Mouse (Mus musculus): Measurements from ENCODE around the gene Tmem104. TPM values are rescaled to one million over a fixed set of nuclear protein-coding genes. Genes with fewer than 3 reads are reported as not detected.

Tmem104 gene
- polyA plus RNA-seq, 1 experiment: 21.6 TPM

DNA sequence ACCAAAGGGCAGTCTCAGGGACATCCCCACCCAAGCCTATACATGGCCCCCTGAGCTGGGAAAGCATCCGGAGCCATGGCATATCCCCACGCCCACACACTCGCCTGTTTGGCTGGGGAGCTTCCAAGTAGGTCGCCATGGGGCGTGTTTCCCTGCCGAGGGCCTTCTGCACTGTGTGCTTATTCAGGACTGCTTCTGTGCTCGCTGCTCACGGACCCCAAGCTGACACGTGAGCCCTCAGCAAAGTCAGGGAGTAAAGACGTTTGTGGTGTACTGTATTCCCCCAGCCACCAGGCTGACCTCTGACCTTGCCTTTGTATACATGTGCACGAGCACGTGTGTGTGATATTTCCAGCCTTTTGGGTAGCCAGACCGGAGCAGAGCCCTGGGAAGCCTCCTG lies 24.8 kb downstream of the Tmem104 start:
- no peaks in the 10 kb centered on the region for H3K4me1 ChIP-seq (ENCODE audit: control insufficient read depth, insufficient read depth, low read length)
- 62% methylated on average over 13 of the region's 13 CpGs for WGBS
- TF ChIP-seq POLR2A (IDR thresholded peaks at IDR 0.05; ENCODE audit: borderline replicate concordance, extremely low read depth, low read depth, low read length) (no peak), CTCF (IDR thresholded peaks at IDR 0.05; ENCODE audit: insufficient read depth, low read length) (no peak)
- DNase-seq: no peak
- H3K4me3 ChIP-seq (replicated peaks; ENCODE audit: extremely low read depth, low read depth, low read length): no peak overlapping the region

GRCm38 (mm10) chr11:115215123-115215522 lies 27.8 kb downstream of the Tmem104 start:
- WGBS: 72% methylated on average over 5 of the region's 5 CpGs
- TF ChIP-seq CTCF (IDR thresholded peaks at IDR 0.05; ENCODE audit: insufficient read depth, low read length): no peak
- TF ChIP-seq POLR2A (IDR thresholded peaks at IDR 0.05; ENCODE audit: borderline replicate concordance, extremely low read depth, low read depth, low read length): no peak
- Histone ChIP-seq H3K4me1 (ENCODE audit: control insufficient read depth, insufficient read depth, low read length) (peaks cover 16% of the 10 kb centered on the region), H3K4me3 (replicated peaks; ENCODE audit: extremely low read depth, low read depth, low read length) (no peak overlapping the region)
- no peak for DNase-seq

GRCm38 (mm10) chr11:115217439-115218410 lies 30.4 kb downstream of the Tmem104 start:
- WGBS: 75% methylated on average over 18 of the region's 18 CpGs
- Histone ChIP-seq H3K4me3 (replicated peaks; ENCODE audit: extremely low read depth, low read depth, low read length) (no peak overlapping the region), H3K4me1 (ENCODE audit: control insufficient read depth, insufficient read depth, low read length) (peaks cover 19% of the 10 kb centered on the region)
- TF ChIP-seq POLR2A (IDR thresholded peaks at IDR 0.05; ENCODE audit: borderline replicate concordance, extremely low read depth, low read depth, low read length): no peak
- no peak for TF ChIP-seq CTCF (IDR thresholded peaks at IDR 0.05; ENCODE audit: insufficient read depth, low read length)
- DNase-seq: peak; percentile 34

GRCm38 (mm10) chr11:115219263-115219662 lies 32.0 kb downstream of the Tmem104 start:
- TF ChIP-seq CTCF (IDR thresholded peaks at IDR 0.05; ENCODE audit: insufficient read depth, low read length): no peak
- TF ChIP-seq POLR2A (IDR thresholded peaks at IDR 0.05; ENCODE audit: borderline replicate concordance, extremely low read depth, low read depth, low read length): peak; percentile 35; the same call in 1 of the 2 replicates
- DNase-seq: peak; percentile 59
- no peak overlapping the region for H3K4me3 ChIP-seq (replicated peaks; ENCODE audit: extremely low read depth, low read depth, low read length)
- 24% methylated on average over 9 of the region's 9 CpGs for WGBS
- peaks cover 31% of the 10 kb centered on the region for H3K4me1 ChIP-seq (ENCODE audit: control insufficient read depth, insufficient read depth, low read length)

DNA sequence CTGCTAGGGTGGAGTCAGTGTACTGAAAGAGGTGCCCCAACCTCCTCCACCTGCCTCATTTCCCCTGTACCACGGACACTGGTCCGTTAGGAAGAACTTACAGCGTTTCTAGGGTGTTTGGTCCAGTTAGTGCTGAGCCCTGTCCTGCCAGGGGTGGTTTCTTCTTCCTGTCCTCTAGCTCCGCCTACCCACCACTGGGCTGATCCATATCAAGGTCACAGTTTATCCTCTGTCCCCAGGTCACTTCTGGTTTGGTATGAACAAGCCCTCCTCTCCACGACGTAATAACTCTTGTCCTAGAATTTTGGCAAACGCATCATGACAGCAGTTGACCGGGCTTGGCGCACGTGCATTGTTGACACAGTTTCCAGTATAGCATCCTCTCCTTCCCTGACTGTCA lies 32.4 kb downstream of the Tmem104 start:
- 48% methylated on average over 10 of the region's 10 CpGs for WGBS
- DNase-seq: peak; percentile 15
- H3K4me1 ChIP-seq (ENCODE audit: control insufficient read depth, insufficient read depth, low read length): peaks cover 32% of the 10 kb centered on the region
- TF ChIP-seq CTCF (IDR thresholded peaks at IDR 0.05; ENCODE audit: insufficient read depth, low read length): no peak
- TF ChIP-seq POLR2A (IDR thresholded peaks at IDR 0.05; ENCODE audit: borderline replicate concordance, extremely low read depth, low read depth, low read length): no peak
- H3K4me3 ChIP-seq (replicated peaks; ENCODE audit: extremely low read depth, low read depth, low read length): no peak overlapping the region

DNA sequence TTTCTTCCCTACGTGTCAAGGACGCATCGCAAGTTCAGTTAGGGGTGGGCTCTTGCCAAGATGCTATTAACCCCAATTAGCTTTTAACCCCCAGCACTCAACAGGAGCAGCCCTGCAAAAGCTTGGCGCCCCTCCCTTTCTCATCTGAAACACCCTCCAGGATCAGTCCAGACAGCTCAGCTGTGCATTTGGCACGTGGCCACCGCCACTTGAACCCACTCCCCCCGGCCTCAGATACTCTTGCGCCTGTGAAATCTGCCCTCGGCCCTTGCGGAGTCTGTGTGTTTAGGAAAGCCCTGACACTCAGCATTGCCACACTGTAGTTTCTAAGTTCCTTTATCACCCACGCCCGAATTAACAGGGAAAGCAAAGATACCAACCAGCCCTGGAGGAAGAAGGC lies 34.8 kb downstream of the Tmem104 start:
- WGBS: 45% methylated on average over 12 of the region's 12 CpGs
- DNase-seq: peak; percentile 17

GRCm38 (mm10) chr11:115222570-115222969 lies 35.3 kb downstream of the Tmem104 start:
- whole genome bisulfite sequencing: 19% methylated on average over 5 of the region's 5 CpGs
- peaks cover 34% of the 10 kb centered on the region for H3K4me1 ChIP-seq (ENCODE audit: control insufficient read depth, insufficient read depth, low read length)
- DNase-seq: peak; percentile 39
- H3K4me3 ChIP-seq (replicated peaks; ENCODE audit: extremely low read depth, low read depth, low read length): no peak overlapping the region
- no peak for TF ChIP-seq CTCF (IDR thresholded peaks at IDR 0.05; ENCODE audit: insufficient read depth, low read length)
- no peak for TF ChIP-seq POLR2A (IDR thresholded peaks at IDR 0.05; ENCODE audit: borderline replicate concordance, extremely low read depth, low read depth, low read length)

More for the DNA sequence above, 34.8 kb downstream of the Tmem104 start:
- H3K4me3 ChIP-seq (replicated peaks; ENCODE audit: extremely low read depth, low read depth, low read length): no peak overlapping the region
- H3K4me1 ChIP-seq (ENCODE audit: control insufficient read depth, insufficient read depth, low read length): peaks cover 34% of the 10 kb centered on the region
- TF ChIP-seq CTCF (IDR thresholded peaks at IDR 0.05; ENCODE audit: insufficient read depth, low read length): no peak
- TF ChIP-seq POLR2A (IDR thresholded peaks at IDR 0.05; ENCODE audit: borderline replicate concordance, extremely low read depth, low read depth, low read length): no peak

DNA sequence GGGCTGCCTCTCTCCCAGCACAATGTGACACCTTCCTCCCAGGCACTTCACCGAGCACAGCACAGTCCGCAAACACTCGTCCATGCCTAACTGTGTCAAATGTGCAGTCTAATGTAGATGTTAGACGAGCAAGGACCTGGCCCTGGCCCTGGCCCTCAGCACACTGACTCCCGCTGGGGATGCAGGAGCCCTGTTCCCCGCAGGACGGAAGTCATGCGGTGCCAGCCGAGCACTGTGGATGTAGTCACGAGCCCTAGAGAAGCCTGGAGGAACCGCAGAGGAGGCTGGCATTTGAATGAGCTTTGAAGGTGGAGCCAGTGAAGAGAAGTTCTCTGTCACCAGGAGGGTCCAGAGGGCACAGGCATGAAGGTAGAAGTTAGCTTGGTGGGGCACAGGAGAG lies 36.2 kb downstream of the Tmem104 start:
- Histone ChIP-seq H3K4me3 (replicated peaks; ENCODE audit: extremely low read depth, low read depth, low read length) (no peak overlapping the region), H3K4me1 (ENCODE audit: control insufficient read depth, insufficient read depth, low read length) (peaks cover 33% of the 10 kb centered on the region)
- TF ChIP-seq CTCF (IDR thresholded peaks at IDR 0.05; ENCODE audit: insufficient read depth, low read length): no peak
- TF ChIP-seq POLR2A (IDR thresholded peaks at IDR 0.05; ENCODE audit: borderline replicate concordance, extremely low read depth, low read depth, low read length): no peak
- no peak for DNase-seq
- 52% methylated on average over 11 of the region's 11 CpGs for WGBS

GRCm38 (mm10) chr11:115223877-115224276 lies 36.6 kb downstream of the Tmem104 start:
- DNase-seq: no peak
- Histone ChIP-seq H3K4me1 (ENCODE audit: control insufficient read depth, insufficient read depth, low read length) (peaks cover 30% of the 10 kb centered on the region), H3K4me3 (replicated peaks; ENCODE audit: extremely low read depth, low read depth, low read length) (no peak overlapping the region)
- 52% methylated on average over 6 of the region's 6 CpGs for WGBS
- TF ChIP-seq POLR2A (IDR thresholded peaks at IDR 0.05; ENCODE audit: borderline replicate concordance, extremely low read depth, low read depth, low read length): no peak
- TF ChIP-seq CTCF (IDR thresholded peaks at IDR 0.05; ENCODE audit: insufficient read depth, low read length): no peak

DNA sequence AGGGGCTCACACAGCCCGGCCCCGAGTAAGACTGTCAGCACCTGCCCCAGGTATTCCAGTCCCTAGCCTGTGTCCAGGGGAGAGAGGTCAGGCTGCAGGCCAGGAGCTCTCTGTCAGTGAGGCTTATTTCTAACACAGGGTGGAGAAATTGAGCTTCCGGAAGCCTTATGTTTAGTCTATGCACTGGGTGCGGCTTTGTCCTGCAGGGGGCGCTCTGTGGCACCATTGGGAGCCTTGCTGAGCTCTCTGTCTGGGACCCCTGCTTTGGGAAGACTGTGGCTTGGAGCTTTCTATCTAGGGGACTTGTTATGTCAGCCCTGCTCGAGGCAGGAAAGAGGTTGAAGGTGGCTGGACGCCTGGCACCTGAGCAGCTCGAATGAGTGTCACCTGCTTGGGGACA lies 37.6 kb downstream of the Tmem104 start:
- TF ChIP-seq CTCF (IDR thresholded peaks at IDR 0.05; ENCODE audit: insufficient read depth, low read length) (peak; percentile 32), POLR2A (IDR thresholded peaks at IDR 0.05; ENCODE audit: borderline replicate concordance, extremely low read depth, low read depth, low read length) (no peak)
- peak; percentile 33 for DNase-seq
- Histone ChIP-seq H3K4me1 (ENCODE audit: control insufficient read depth, insufficient read depth, low read length) (peaks cover 21% of the 10 kb centered on the region), H3K4me3 (replicated peaks; ENCODE audit: extremely low read depth, low read depth, low read length) (no peak overlapping the region)
- 54% methylated on average over 8 of the region's 8 CpGs for WGBS
